Mouse (Mus musculus): ENCODE measurements around the gene Veph1. TPM values are rescaled to one million over a fixed set of nuclear protein-coding genes. Genes with fewer than 3 reads are reported as not detected.

Veph1 gene
- polyA plus RNA-seq (2012; rRNA removed; ENCODE audit: low replicate concordance): not detected in 2 replicates

GRCm38 (mm10) chr3:66296545-66296944 is at the start of gene Veph1:
Gene Veph1, minus strand, starts transcription at chr3:66296837.

GRCm38 (mm10) chr3:66219655-66220191 is 76.9 kb downstream of the Veph1 start, which contains the start of gene Ptx3:
Gene Ptx3, plus strand, starts transcription at chr3:66219910.

Other genes starting within 250 kb of the Veph1 start
- 0.09 and 0.34 TPM in 2 replicates for gene Ptx3, start 76.9 kb downstream of the Veph1 start, polyA plus RNA-seq (2012; rRNA removed; ENCODE audit: low replicate concordance)

Data from duodenum, adult 2 months (tissue).